Comparison of ENCODE assay signal across 26 mouse cellular contexts in the genomic region with DNA sequence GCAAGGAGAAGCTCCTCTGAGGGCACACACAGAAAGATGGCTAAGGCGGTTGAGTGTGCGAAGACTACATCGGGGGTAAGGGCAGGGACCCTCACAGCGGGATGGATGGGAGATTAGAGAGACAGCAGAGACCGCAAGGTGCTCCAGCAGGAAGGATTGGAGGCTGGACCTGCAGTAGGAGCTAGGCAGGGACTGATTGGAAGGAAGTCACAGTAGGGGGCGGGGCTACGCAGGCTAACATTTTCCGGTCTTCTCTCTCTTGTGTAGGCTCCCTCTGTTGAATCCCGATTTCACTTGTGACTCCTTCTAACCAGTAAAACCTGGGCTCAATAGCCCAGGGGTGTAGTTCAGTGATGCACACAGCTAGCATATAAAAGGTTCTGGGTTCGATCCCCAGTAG. TPM values are rescaled to one million over a fixed set of nuclear protein-coding genes. Genes with fewer than 3 reads are reported as not detected.
DNase-seq lines count a peak whose midpoint lies in the region; ATAC-seq lines count a peak whose summit lies in the region.
"Had no signal": no experiment of that assay in that cellular context is flagged by ENCODE, and none has a peak within 500 bp of the region (broad histone marks: within the 10 kb centered on the region; RNA-seq: fewer than 3 reads in every experiment).

No protein-coding gene starts in this region.

- peak; percentile 20 for DNase-seq in embryo, embryonic 11 days
- no peak for DNase-seq in embryo, embryonic 10.5 days (ENCODE audit: low spot score)
- DNase-seq in CD4-positive, CD25-positive, alpha-beta regulatory T cell, adult 2 months (ENCODE audit: low read depth, low spot score) = peak; percentile 57
- peak; percentile 96 for DNase-seq in R1 (ENCODE audit: low read depth, low spot score)
- DNase-seq in right cerebral cortex, postnatal 4 days = no peak
- DNase-seq in left cerebral cortex, adult 11 months (ENCODE audit: low spot score) = no peak
- DNase-seq: adrenal gland, adult 2 months; cerebellum, adult 9-11 months; gastrocnemius, adult 2 months; heart, adult 18-20 months; heart, postnatal 36 days; kidney, postnatal 10 days; left cerebral cortex, postnatal 4 days; liver; liver, postnatal 0 days; right cerebral cortex, adult 18-20 months had no signal

- no peak overlapping the region for H3K9ac ChIP-seq in kidney, embryonic 14.5 days (ENCODE audit: low read depth, low read length)
- H3K9ac ChIP-seq: embryonic facial prominence, embryonic 15.5 days; hindbrain, embryonic 14.5 days; liver, postnatal 0 days; neural tube, embryonic 12.5 days had no signal

- peak; percentile 46 for ATAC-seq in inflammation-experienced regulatory T-cells, adult 6 months
- no peak for ATAC-seq in kidney, embryonic 14.5 days (ENCODE audit: low FRiP score, low TSS enrichment)
- ATAC-seq: intestine, postnatal 0 days; liver, postnatal 0 days had no signal

- 17% methylated on average over 10 of the region's 10 CpGs for WGBS in kidney, embryonic 14.5 days

- peaks cover 9% of the 10 kb centered on the region for H3K27me3 ChIP-seq in kidney, embryonic 14.5 days (ENCODE audit: control insufficient read depth, insufficient read depth, low read length)
- H3K27me3 ChIP-seq: embryonic facial prominence, embryonic 15.5 days had no signal

- H3K4me1 ChIP-seq in kidney, embryonic 14.5 days (ENCODE audit: control insufficient read depth, insufficient read depth, low read length) = no peaks in the 10 kb centered on the region
- H3K4me1 ChIP-seq: embryonic facial prominence, embryonic 15.5 days; midbrain, embryonic 10.5 days had no signal

- no peak overlapping the region for H3K4me2 ChIP-seq in kidney, embryonic 14.5 days (replicated peaks; ENCODE audit: low read depth, low read length)
- H3K4me2 ChIP-seq: embryonic facial prominence, embryonic 15.5 days; hindbrain, embryonic 14.5 days; neural tube, embryonic 12.5 days had no signal

- H3K4me3 ChIP-seq in kidney, embryonic 14.5 days (ENCODE audit: low read length) = no peak overlapping the region
- H3K4me3 ChIP-seq: embryonic facial prominence, embryonic 15.5 days; gastrocnemius, adult 2 months; left cerebral cortex, adult 2 months; midbrain, embryonic 10.5 days; neural tube, embryonic 12.5 days had no signal

- no peaks in the 10 kb centered on the region for H3K9me3 ChIP-seq in kidney, embryonic 14.5 days (ENCODE audit: control insufficient read depth, low read length)
- H3K9me3 ChIP-seq: embryonic facial prominence, embryonic 15.5 days; G1E; midbrain, embryonic 10.5 days; neural tube, embryonic 12.5 days had no signal

- H3K36me3 ChIP-seq in kidney, embryonic 14.5 days (ENCODE audit: control insufficient read depth, insufficient read depth, low read length) = no peaks in the 10 kb centered on the region
- H3K36me3 ChIP-seq: G1E had no signal

- no peak overlapping the region for H3K27ac ChIP-seq in kidney, embryonic 14.5 days (ENCODE audit: low read depth, low read length)
- H3K27ac ChIP-seq: embryonic facial prominence, embryonic 15.5 days; gastrocnemius, adult 2 months; hindbrain, embryonic 14.5 days; left cerebral cortex, adult 2 months; midbrain, embryonic 10.5 days; neural tube, embryonic 12.5 days had no signal

RNA-seq across cellular contexts. Expression of a gene that starts 8.5 kb away (rescaled TPM):
- 1 to 10 TPM; 6.0 to 7.4 (median 6.0) TPM for polyA plus RNA-seq in inflammation-experienced regulatory T-cells, adult 6 months (2017; shearing (Covaris generic))
- 16.7 and 19.0 TPM in 2 replicates for polyA plus RNA-seq in kidney, embryonic 14.5 days (2014; fragmentation: Nextera tagmentation; extraction: Ambion mirVana)
- polyA plus RNA-seq: G1E had no signal

RNA-seq across cellular contexts. Expression of a gene that starts 15.3 kb away (rescaled TPM):
- polyA plus RNA-seq in inflammation-experienced regulatory T-cells, adult 6 months (2017; shearing (Covaris generic)) = 10 to 100 TPM; 37.3 to 50.8 (median 41.1) TPM
- 1.1 and 1.9 TPM in 2 replicates for polyA plus RNA-seq in kidney, embryonic 14.5 days (2014; fragmentation: Nextera tagmentation; extraction: Ambion mirVana)

RNA-seq across cellular contexts. Expression of a gene that starts 17.2 kb away (rescaled TPM):
- 100 to 1,000 TPM; 484 to 574 (median 552) TPM for polyA plus RNA-seq in inflammation-experienced regulatory T-cells, adult 6 months (2017; shearing (Covaris generic))
- 0.57 and 1.0 TPM in 2 replicates for polyA plus RNA-seq in kidney, embryonic 14.5 days (2014; fragmentation: Nextera tagmentation; extraction: Ambion mirVana)
- polyA plus RNA-seq: midbrain, embryonic 10.5 days had no signal

RNA-seq across cellular contexts. Expression of a gene that starts 20.6 kb away (rescaled TPM):
- not detected for polyA plus RNA-seq in inflammation-experienced regulatory T-cells, adult 6 months (2017; shearing (Covaris generic))
- polyA plus RNA-seq in kidney, embryonic 14.5 days (2014; fragmentation: Nextera tagmentation; extraction: Ambion mirVana) = 0.20 and 0.54 TPM in 2 replicates
- polyA plus RNA-seq: adrenal gland, adult 2 months; G1E; urinary bladder, adult 2 months had no signal

RNA-seq across cellular contexts. Expression of a gene that starts 21.2 kb away (rescaled TPM):
- under 1 TPM in 1 of 3 experiments, not detected in 2; 0.11 TPM for polyA plus RNA-seq in inflammation-experienced regulatory T-cells, adult 6 months (2017; shearing (Covaris generic))
- 2.7 and 3.0 TPM in 2 replicates for polyA plus RNA-seq in kidney, embryonic 14.5 days (2014; fragmentation: Nextera tagmentation; extraction: Ambion mirVana)
- polyA plus RNA-seq: adrenal gland, adult 2 months; G1E; intestine, postnatal 0 days; urinary bladder, adult 2 months had no signal

Comparison
In these comparisons a context has a peak if more than half of its experiments do, and no peak if none do; other contexts are left out.
1. DNase-seq: peak in embryo, embryonic 11 days (single experiment), CD4-positive, CD25-positive, alpha-beta regulatory T cell, adult 2 months (single experiment) and R1 (single experiment); none in embryo, embryonic 10.5 days (single experiment), right cerebral cortex, postnatal 4 days (single experiment) and left cerebral cortex, adult 11 months (single experiment).
2. RNA of a gene that starts 15.3 kb away (polyA plus RNA-seq): 37.3 to 50.8 TPM in inflammation-experienced regulatory T-cells, adult 6 months; 1.1 to 1.9 TPM in kidney, embryonic 14.5 days; every median in the first group is over 10 times any median in the second.
3. RNA of a gene that starts 17.2 kb away (polyA plus RNA-seq): 484 to 574 TPM in inflammation-experienced regulatory T-cells, adult 6 months; 0.57 to 1.0 TPM in kidney, embryonic 14.5 days; every median in the first group is over 100 times any median in the second.